Mouse (Mus musculus) c-Kit-positive CD71-positive TER-119-negative erythroid progenitor cells, embryonic 14.5 days (primary cell): Measurements from ENCODE around the gene Sik2.

Source experiments
- DNase-seq: peaks from one replicate; pipeline ENCODE4 v3.0.0-alpha.2; 2013; ENCODE audit warnings: low read depth

Gene Sik2

DNA sequence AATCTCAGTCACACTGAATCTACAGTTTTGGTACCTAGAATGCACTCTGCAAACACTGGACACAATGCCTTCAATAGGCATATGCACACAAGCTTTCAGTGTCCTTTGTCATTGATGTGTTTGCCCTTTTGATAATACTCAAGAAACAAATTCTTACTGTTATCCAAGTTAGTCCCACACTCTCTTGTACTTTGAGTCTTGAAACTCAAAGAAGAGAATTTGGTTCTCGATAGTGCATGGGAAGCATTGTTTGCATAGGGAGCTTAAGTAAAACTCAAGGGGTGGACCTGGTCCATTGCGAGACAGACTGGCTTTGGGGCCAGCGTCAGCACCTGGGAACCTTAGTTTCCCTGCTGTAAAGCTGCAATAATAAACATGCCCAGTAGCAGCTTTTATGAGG, 90.7 kb downstream of the Sik2 start:
- DNase-seq: no peak

DNA sequence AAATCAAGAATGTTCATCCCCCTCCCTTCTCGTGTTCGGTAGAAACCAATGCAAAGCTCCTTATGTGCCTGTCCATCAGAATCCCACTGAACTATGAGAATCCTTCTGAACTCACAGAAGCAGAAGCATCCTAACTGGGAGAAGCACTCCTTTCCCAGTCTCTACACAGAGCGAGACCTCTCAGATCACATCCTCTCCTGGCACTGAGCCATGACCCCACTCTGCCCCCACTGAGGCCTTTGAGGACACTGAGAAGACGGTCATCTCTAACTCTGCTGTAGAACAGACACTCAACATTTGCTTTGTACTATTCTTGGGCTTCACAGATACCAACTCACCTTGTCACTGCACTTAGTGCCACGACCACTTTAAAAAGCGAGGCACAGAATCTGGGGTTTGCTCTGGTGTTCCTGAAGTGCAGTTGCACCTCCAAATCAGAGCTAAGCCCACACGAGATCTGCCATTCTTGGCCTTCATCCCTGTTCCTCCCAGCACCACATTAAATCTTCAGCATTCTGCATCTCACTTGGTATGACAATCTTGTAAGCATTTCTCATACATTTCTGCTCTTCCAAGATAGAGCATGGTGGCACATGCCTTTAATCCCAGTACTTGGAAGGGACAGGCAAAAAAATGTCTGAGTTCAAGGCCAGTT, 96.9 kb downstream of the Sik2 start:
- no peak for DNase-seq

DNA sequence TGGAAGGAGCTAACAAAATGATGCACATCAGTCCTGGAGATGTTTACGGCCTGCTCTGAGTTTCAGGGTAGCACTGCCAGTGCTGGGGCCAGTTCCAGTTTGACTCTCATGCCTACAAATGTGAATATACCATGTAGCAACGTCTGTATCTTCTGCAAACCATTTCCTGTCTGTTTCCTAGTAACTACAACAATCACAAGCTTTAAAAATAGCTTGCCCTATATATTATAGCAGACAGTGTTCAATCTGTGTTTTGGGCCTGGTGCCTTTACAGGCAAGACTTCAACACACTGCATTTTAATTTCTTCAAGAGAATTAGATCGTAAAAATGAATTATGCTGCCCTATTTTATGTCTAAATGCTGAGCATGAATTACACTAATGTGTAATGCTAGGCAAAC, 103.6 kb downstream of the Sik2 start:
- no peak for DNase-seq

DNA sequence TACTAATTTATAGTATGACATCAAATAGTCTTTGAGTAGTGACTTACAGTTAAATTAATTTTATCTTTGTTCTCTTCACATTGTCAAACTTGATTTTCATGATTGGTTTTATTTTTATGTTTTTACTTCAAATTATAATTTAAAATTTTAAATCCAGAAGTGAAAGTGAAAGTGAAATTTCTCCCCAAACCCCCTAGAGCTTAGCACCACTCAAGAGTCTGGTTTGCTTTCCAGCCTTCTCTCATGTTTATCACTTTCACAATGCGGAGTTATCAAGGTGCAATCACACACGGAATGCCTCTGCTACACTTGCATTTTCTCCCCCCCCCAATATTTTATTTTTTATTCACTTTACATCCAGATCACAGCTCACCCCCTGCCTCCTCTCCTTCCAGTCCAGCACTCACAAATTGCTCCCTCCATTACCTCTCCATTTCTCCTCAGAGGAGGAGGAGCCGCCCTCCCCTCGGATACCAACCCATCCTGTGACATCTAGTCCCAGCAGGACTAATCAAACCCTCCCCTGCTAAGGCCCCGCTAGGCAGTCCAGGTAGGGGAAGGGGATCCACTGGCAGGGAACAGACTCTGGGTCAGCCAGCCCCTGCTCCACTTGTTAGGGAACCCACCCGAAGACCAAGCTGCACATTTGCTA, 104.6 kb downstream of the Sik2 start:
- no peak for DNase-seq

DNA sequence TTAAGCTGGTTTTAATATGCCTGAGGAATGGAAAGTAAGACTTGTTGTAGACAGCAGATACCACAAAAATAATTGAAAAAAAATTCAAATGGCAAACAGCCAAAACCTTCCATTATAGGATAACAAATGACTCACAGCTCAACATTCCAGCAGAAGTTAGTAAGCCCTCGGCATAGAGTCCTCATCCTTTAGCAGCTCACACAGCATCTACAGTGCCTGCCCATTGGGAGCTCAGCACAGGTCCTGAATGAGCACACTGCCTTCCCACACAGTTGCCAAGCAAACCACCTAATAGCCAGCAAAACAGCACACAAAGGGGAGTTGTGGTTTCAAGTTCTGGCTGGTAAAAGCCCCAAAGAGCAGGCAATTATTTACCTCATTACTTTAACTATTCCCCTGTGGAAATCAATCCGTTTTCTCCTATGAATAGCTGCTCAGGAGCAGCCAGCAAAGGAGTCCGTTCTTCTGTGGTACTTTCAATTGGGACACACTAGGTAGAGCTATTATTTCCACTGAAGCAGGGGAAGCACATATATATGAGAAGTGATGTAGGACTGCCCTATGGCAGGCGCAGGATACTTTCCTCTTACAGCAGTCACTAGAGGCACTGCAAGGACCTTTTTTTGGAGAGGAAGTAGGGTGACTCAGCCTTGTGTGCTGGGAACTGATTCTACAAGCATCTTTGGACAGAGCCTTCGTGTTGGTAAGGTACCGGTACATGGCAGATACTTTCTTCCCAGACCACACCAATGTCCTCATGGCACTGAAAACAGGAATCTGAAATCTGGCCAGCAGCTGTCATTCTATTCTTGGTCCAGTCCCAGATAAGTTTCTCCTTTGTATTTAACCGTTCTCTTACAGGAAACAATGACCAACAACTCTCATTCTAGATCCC, 108.6 kb downstream of the Sik2 start:
- DNase-seq: no peak

DNA sequence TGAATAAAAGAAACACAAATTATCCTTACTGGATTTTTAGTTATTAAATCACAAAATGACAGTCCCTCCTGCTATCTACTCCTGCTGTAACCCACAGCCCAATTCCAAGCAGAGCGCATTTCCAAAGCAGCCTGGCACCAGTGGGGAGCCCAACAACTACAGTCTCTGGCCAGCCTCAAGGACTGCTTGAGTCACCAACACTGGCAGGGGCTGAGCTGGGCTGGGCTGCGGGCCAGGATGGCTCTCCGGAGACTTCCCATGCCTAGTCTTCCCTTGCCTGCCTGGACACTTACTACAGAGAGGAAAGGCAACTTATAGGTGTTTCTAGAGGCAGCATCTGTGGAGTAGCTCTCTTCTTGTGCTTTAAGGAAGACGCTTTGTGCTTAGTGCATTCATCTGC, 115.2 kb downstream of the Sik2 start:
- DNase-seq: no peak

DNA sequence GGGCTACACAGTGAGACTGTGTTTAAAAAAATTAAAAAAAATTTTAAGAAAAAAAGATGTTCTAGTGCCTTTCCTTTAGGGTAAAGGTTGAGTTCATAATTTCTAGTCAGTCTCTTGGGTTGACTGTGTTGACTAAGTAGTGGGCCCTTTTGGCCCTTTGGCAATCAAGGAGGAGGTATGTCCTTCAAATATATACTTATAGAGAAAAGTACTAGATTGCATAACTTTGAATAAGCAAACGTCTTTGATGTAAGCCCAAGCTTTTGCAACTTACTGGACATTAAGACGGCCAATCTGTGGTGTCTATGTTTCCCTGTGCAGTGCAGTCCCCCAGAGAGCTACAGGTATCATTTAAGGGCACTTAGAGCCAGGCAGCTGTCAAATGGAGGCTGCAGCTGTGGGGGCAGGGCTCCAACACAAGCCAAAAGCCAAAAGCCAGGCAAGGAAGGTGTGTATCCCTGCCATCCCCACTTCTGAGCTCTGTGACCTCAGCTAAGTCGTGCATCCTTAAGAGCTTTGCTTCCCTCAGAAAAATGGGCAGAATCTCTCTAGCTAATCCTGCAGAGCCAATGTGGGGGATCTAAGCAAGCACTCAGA, 118.3 kb downstream of the Sik2 start:
- no peak for DNase-seq

DNA sequence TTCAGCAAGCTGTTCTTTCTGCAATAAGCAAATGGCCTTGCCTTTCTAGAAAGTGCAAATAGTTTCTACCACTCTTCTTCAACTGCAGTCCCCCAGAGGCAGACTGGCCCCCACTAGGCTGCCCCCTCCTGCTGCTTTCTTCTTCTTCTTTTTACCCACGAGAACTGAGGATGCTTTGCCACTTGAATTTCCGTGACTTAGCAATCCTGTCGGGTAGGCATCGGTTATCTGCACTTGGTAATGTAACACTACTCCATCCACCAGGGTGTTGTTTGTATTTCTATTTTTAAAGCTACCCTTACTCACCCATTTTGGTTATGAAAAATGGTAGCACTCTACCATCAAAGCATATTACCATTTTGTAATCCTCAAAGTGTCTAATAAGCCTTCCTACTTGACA, 118.9 kb downstream of the Sik2 start:
- DNase-seq: no peak

DNA sequence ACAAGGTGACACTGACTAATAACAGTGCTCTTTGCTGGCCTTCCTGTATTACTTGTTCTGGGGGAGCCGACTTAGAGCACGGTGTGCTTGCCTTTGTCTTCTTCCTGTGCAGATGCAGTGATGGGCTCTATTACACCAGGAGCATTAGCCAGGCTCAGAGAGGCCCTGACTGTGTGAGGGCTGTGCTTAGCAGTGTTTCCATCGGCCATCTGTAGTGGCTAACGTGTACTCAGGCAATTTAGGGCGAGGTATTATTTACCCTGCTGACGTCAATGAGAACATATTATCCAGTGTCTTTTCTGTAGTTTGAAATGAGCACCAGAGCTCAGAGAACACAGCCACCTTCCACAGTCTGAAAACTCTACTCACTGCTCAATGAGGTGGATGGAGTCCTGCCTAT, 119.7 kb downstream of the Sik2 start:
- no peak for DNase-seq

DNA sequence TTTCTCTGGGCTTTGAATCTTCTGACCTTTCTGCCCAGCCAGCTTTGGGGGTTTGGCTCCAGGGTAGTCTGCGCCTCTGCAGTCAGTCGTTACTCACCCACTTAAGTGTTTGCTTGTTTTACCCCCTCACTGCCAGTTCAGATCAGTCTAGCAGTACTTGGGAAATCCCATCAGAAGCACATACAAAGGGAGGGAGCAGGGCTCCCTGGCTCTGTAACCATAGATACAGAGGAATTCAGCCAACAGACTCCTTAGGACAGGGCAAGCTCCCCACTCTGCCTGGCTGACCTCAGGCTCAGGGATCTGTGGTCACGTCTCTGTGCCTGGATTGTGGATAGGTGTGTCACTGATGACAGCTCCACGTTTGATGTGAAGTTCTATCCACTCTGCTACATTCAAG, 121.5 kb downstream of the Sik2 start:
- DNase-seq: no peak

DNA sequence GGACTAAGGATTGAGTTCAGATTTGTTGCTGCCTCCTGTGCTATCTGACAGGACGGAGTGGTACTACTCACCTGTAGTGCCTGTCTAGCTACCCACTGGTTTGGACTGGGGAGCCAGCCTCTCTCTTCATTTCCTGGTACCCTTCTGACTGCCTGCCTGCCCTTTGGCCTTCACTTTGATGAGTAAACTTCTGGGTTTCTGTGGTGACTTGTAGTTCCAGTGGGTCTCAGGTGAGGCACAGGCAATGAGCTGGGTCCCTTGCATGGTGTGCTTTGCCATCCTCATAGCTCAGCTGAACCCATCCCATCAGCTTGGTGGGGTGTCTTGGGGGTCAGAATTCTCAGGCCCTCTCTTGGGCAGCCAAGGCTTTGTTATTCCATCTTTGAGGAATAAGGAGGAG, 122.0 kb downstream of the Sik2 start:
- no peak for DNase-seq

DNA sequence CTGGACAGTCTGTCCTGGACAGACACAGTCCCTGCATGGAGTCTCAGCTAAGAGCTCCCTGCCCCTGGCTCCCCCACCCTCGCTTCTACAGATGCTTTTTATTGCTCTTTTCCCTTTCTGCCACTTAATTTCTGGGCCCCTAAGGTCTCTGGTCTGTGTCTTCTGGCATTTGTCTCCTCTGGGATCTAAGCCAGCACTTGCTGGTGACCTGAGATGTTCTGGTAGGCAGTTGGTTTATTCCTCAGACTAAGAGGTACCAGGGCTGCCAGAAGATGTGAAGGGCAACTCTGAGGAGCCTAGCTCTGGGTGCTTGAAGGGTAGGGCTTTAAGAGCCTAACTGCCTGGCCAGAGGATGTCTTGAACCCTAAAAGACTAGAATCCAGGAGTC, 123.3 kb downstream of the Sik2 start:
- no peak for DNase-seq

DNA sequence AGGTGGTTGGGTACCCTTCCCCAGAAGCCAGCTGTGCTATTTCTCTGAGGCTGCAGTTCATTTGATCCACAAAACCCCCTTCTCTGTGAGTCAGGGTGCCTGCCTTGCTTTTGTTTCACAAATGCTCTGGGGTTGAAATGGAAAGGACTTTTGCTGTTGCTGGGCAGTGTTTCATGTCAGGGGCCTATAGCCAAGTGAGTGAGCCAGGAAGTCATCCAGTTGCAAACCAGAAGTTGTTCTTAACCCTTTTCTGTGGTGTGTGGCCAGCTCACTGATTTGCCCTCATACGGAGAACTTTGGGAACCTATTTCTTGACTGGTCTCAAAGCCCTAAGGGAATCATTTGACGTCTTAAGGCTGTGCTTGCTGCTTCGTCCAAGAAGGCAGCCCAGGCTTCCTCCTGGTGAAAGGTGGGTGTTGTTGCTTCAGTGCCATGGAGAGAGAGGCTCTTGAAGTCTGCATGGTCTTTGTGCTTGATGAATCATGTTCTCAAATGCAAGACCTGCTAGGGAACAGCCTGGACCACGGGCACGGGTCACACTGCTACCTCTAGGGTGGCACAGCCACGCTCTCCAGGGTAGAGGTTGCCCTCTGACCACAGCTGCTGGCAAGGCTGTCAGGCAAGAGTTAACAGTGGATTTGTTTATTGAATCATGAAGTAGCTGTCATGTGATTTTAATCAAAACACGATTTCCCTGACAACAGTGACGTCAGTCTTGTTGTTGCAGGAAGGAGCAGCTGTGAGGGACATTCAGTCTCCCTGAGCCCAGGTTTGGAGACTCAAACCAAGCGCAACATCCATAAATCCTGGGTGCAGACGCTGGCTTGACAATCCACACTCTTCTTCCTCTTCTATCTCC, 123.9 kb downstream of the Sik2 start:
- no peak for DNase-seq

DNA sequence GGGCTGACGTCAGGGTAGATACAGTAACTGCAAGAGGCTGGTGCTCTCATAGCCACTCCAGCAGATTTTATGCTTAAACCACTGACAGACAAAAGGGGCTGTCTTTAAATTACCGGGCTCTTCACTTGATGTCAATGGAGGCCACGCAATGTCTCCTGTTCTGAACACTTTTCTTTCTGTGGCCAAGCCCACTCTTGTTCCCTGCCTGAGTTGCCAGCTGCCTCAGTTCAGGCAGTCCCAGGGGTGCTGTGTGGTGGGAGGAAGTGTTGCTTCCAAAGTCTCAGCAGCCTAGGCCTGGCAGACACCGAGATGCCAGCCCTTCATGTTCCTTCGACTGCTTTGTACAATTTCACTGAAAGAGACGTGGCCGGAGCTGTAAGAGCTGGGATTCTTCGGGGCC, 124.8 kb downstream of the Sik2 start:
- no peak for DNase-seq

DNA sequence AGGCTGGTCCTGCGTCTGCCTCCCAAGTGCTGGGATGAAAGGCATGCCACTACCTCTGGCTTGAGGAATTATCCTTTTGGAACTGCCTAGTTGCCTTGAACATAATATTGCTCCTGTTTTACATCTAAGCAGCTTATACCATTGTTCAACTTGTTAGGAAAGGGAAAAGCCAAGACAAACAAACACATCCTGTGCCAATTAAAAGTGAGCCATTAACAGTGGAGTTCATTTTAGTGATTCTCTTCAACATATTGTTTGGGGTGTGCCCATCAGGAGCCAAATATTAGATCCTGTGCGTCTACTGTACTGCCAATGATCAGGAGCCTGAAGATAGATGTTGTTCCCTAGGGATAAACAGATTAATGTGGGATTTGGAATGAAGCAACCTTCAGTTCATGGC, 126.7 kb downstream of the Sik2 start:
- no peak for DNase-seq

DNA sequence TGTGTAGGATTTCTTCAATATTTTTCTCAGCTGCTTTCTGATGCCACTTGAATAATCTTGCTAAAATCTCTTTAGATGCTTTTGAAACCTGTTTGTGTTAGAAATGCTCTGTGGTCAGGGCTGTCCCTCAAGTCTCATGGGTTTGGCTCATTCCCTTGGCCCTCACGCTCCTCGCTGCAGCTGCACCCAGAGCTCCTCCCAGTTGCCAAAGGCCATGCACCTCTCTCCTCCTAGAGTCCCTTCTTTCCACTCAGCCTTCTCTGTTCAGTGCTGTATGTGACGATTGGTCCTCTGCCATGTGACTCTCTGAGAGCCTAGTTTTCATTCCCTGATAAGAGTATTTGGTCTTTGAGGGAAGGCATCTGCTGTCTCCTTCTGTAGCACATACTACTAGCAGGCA, 131.4 kb downstream of the Sik2 start:
- DNase-seq: no peak

DNA sequence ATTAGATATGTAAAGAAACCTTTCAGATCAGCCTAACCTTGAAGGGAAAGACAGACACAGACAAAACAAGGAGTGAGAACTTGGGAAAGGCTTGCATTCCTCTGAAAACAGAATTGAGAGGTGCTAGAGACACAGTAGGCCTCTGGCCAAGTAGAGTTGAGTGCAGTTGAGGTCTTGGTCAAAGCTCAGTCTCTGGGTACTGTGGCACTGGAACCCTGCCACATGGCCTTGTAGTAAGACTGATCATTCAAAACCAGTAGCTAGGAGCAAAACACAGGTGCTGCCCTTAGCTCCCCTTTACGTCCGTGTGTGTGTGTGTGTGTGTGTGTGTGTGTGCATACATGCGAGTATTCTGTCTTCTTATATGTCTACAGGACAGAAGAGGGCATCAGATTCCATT, 132.6 kb downstream of the Sik2 start:
- no peak for DNase-seq

DNA sequence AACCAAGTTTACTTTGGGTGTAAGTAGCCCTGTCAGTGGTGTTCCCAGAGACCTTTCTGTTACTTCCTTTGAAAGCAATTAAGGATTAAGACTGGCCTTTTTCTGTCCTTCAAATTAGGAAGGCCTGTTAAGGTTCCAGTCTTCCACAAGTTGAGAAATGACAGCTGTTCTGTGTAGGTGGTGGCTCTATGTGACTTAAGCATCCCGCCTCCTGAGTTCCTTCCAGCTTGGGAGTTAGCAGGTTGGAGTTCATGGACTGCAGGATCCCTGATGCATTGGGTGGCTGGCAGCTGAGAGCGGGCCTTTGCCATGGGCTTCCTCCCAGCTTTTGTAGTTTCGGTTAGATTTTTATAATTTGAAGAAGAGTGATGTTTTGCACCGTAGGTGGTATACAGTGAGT, 133.4 kb downstream of the Sik2 start:
- DNase-seq: no peak

DNA sequence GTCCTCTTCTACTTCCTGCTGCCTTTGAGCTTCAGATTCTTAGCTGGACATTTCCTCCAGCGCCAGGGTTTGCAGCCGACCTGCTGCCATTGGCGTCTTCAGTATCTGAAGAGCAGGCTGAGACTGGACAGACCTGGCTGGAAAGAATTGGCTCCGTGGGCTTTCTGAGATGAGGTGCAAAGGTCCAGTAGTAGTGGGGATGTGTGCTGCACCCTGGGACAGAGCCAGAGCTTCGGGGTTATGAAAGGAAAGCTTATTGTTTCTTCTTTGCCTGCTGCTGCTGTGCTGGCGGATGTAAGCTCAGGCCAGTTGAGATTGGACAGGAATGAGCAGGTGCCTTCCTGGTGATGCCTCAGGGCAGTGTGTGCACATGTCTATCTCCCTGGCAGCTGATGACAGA, 134.8 kb downstream of the Sik2 start:
- no peak for DNase-seq

DNA sequence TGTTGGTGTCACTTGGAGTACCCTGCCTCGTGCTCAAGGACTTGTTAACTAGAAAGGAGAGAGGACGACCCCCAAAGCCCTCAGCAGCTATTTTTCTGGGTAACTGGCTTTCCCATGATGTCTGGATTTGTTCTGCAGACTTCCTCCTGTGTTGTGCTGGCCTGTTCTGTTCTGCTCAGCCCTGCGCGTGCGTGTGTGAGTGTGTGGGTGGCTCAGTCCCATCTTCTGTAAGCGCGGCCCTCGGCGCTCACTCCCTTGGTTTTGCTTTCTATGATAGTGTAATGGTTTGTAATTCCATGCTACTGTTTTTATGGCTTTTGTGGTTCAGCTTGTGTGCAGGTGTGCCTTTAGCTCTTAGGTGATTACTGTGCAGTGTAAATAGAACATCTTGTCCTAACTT, 135.7 kb downstream of the Sik2 start:
- DNase-seq: no peak

DNA sequence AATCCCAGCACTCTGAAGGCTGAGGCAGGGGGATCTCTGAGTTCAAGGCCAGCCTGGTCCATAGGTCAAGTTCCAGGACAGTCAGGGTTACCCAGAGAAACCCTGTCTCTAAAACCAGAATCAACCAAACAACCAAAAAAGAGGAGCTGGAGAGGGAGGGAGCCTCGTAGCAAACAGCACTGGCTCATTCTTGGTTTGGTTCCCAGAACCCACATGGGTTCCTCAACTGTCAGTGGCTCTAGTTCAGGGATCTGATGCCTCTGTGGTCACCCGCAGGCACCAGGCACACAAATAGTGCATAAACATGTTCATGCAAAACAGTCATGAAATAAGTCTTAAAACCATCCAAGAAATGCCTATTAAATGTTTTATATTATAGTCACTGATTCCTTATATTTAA, 140.7 kb downstream of the Sik2 start:
- no peak for DNase-seq

DNA sequence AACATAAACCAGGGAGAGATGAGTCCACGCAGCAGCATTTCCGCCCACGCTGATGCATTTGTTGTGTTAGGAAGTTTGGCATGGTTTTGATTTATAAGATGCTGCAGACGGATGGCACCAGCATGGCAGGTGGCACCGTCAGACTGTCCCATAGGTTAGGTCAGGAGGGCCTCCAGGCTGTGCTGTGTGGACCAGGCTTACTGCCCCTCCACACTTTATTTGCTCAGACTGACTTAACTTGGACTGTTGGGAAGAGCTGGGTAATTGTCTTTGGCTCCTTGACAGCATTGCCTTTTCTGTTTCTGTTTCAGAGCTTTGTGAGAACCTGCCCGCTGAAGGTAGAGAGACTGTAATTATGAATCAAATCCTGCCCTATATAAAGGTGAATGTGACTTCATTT, 141.9 kb downstream of the Sik2 start:
- DNase-seq: no peak
